Mouse (Mus musculus) kidney, adult 18-20 months (tissue): ENCODE data around the gene Sufu.
A peak's percentile ranks its signal among the peaks of the same experiment; 100 is the strongest.

Experiments
- DNase-seq: peaks from one replicate; pipeline ENCODE4 v3.0.0; 2021

The Sufu gene

DNA sequence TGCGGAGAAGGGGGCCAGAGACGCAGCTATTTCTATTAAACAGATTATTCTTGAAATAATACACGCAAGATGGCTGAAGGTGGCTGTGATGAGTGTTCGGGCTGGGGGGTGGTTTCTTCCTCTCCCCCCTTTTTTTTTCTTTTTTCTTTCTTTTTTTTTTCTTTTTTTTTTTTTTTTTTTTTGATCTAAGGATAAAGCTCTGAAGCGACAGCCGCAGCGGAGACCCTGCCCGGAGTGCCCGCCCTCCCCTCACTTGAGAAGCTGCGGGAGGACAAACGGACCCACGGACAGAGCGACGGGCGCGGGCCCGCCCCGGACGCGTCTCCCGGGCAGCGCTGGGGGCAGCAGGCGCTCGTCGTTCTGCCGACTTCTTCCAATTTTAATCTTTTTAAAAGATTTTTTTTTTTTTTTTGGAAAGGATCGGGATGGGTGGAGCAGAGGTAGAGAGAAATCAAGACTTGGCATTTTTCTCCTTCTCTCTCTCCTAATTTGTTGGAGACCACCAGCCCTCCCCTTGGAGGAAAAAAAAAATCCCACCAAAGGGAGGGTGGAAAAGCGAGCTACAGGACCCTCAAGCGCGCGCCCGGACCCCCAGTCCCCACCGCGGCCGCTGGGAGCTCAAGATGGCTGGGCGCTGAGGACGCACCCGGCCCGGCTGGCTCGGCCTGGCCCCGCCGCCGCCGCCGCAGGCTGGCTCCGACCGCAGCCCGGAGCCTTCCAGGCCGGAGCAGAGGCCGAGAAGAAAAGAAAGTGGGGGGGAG is 104.1 kb downstream of the Sufu start:
- DNase-seq: no peak

DNA sequence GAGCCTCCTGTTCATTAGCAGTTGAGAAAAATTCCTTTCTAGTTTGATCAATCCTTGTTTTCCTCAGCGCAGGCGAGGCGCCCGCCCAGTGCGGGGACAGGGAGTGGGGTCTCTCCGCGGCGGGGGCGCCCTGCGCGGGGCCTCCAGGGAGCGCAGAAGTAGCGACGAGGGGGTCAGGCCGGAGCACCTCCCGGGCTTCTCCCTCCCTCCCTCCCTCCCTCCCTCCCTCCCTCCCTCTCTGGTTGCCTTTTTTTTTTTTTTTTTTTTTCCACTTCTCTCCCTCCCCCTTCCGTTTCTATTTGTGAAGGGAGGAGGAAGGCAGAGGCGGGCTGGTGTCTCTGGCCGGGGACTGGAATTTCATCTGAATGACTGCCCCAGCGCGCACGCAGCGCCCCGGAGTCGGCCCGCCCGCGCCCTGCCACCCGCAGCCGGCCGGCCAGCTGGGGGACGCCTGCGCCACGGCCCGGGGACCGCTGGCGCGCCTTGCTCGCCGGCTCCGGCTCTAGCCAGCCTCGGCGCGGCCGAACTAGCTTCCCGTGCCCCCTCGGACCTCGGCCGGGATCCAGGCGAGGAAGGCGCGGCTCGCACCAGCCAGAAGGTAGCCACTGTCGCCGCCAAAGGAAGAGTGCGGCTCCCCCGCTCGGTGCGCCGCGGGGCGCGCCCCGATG is 104.8 kb downstream of the Sufu start, which contains the start of gene Trim8:
Trim8 (plus strand) TSS at position 302 of the 668 bp plus-strand sequence.
- DNase-seq: peak; percentile 90

DNA sequence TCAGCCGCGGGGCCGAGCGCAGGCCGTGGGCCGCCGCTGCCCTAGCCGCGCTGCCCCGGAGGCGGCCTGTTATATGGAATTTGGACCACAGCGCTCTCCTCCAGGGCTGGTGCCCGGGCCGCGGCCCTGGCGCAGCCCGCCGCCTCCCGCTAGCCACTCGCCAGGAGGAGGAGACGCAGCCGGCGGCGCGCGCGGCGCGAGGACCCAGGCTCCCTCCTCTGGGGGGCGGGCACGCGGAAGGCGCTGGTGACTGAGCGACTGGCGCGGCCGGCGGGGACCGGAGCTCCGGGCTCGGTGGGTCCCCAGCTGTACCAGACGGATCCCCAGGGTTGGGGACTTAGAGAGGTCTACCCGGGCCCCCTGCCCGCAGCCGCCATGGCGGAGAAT is 105.4 kb downstream of the Sufu start:
- DNase-seq: peak; percentile 83

DNA sequence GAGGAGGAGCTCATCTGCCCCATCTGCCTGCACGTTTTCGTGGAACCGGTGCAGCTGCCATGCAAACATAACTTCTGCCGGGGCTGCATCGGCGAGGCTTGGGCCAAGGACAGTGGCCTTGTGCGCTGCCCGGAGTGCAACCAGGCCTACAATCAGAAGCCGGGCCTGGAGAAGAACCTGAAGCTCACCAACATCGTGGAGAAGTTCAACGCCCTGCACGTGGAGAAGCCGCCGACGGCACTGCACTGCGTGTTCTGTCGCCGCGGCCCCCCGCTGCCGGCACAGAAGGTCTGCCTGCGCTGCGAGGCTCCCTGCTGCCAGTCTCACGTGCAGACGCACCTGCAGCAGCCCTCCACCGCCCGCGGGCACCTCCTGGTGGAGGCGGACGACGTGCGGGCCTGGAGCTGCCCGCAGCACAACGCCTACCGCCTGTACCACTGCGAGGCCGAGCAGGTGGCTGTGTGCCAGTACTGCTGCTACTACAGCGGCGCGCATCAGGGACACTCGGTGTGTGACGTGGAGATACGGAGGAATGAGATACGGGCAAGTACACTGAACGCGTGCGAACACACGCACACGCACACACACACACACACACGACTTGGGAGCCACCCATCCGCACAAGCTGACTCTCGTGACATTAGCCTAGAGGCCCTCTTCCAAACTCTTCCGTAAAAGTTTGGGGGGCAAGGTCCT is 105.9 kb downstream of the Sufu start:
- DNase-seq: peak; percentile 88

DNA sequence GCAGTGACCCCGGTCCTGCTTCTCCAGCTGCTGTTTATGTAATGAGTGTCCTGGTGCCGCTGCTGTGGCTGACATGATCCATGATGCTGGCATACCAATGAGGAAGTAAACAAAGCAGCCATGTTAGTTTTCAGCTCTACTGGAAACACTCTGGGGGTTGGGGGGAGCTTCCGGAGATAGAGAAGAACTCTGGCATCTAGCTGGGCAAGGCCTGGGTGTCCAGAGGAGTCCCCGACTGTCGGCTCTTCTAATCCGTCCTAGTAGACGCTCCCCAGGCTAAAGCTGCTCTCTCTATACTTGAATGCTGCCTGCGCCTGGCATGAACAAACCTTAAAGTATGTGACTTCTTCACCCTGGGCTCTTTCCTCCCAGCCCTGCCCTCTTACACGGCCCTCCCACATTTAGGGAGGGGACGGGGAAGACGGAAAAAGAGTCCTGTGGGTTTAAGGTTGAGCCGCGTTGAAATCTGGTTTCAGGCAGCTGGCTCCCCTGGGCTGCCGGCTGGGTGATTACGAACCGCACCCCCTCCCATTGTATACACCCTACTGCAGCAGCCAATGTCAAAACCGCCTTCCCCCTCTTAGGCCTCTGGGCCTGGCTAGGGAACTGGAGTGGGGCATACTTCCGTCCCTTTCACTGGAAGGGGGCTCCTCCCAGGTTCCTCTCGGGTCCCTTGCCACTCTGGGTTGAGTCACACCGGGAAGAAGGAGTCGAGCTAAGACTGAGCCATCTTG is 106.8 kb downstream of the Sufu start:
- peak; percentile 89 for DNase-seq

DNA sequence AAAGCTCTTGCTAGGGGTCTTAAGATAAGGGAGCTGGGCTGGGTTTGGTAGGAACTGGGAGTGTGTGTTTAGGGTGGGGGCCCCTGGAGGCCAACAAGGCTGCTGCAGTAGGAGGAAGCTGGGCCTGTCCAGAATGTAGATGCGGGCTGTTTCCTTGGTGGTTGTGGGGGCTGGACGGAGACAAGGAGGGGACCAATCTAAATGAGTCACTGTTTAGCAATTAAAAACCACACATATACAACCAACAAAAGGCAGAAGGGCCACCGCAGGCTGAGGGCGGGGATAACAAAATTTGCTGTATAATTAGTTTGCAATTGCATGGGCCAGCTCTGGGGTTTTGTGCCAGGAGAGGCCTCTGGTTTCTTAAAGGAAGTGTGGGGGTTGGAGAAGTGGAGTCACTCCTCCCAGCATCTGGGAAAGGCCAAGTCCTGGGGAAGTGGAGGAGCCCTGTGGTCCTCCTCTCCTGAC is 107.4 kb downstream of the Sufu start:
- peak; percentile 63 for DNase-seq

DNA sequence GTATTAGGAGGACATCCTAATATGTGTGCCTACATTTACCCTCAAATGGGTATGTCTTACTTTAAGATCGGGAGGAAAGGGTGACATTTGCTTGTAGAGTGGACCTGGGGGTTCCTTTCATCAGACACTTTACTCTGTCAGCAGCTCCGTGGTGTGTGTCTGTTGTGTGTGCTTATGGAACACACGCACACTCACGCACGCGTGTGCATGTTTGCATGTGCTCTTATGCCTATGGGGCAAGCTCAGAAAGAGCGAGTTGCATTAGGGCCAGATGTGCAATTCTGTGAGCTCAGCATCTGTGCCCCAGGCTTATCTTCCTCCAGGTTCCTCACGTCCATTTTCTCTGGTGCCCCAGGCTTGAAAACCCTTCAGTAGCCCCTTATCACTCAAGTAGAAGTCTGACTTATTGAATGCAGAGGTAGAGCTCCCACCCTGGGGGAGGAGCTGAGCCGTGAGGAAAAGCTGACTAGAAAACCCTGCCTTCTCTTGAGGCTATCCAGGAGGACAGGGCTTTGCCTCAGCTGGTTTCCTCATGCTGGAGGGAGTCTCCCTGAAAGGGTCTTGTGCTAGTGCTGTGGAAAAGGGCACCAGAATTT is 108.2 kb downstream of the Sufu start:
- no peak for DNase-seq

DNA sequence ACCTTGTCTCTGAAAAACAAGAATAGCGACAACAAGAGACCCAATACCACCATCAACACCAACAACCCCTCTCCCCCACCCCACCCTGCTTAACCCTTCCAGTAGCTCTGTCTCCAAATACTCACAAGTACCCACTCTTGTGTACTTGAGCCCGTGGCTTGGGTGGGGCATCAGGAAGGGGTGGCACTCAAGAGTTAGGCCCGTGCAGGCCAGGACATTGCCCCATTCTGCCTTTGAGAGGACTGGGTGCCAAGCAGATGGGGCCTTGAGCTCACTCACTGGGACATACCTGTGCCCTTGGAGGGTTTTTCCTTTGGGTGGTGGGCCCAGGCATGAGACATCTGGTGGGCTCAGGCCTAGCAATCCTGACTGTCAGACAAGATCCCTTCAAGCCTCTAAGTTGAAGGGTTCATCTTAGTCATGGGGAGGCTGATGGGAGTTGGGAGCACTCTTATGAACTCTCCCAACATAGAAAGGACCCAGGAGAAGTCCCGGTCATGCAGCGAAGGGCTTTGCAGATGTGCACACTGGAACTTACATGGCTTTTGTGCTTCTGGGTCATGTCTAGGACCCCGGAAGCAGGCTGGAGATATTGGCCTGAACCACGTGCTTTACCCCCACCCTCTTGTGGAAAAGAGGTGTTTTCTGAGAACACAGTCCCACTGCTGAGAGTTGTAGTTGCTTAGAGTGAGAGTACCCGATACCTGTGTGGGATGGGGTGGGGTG is 109.1 kb downstream of the Sufu start:
- DNase-seq: no peak

DNA sequence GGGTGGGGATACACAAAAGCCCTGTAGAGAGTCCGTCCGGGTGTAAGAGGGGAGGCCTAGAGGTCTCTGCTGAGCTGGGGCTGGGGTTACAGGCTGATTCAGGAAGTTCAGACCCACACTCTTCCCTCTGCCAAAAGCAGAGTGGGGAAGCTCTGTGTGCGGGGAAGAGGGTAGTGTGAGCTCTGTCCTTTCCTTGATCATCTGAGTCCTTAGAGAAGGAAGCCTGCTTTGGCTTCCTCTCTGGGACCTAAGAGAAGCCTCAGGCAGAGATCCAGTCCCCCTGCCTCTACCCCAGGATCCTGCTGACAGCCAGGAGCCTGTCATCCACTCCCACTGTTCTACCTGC is 109.6 kb downstream of the Sufu start:
- no peak for DNase-seq

DNA sequence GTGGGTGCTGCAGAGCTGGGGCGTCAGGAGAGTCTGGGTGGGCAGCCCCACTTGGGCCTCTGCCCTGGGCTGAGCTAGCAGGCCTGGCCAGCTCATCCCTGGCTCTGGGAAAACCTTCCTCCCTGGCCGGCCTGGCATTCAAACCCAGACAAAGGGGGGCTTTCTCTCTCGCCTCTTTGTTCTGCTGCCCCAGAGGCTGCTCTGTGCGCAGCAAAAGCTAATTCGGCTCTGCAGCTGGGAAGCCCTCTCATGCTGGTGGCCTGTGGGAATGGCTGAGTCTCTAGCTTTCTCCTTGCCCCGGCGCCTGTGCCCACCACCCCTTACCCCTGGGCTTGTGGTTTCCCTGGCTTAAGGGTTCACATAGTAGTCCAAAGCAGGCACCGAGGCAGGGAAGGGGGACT is 110.5 kb downstream of the Sufu start:
- DNase-seq: no peak

DNA sequence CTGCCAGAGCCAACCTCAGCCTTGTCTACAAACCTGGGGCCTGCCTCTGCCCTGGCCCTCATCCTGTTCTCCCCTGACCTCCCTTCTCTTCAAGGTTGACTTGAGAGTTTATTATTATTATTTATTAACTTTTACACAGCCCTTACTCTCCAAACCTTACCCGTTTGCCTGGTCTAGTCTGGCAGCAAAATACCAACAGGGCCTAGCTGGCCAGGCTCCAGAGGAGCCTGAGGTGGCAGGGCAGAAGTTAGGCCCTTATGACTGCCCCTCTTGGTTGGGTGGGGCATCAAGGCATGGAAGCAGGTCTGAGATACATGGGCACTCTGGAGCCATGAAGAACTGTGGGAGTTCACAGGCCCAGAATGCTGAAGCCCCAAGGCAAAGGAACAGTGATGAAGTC is 111.1 kb downstream of the Sufu start:
- DNase-seq: peak; percentile 84

DNA sequence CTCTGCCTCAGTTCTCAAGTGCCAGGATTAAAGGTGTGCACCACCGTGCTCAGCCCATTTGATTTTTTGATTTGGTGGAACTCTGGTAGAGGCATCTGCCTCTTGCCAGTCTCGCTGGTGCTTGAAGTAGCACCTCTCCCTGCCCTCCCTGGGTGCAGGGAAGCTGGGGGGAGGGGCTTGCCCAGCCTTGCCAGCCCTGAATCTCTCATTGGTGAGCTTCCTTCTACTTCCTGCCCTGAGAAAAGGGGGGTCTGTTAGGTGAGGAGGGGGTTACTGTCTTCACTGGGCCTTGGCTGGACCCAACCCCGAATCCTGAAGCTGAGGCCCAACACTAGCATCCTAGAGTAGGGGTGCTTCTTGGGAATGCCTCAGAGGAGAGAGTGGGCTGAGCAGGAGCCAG is 112.0 kb downstream of the Sufu start:
- no peak for DNase-seq

DNA sequence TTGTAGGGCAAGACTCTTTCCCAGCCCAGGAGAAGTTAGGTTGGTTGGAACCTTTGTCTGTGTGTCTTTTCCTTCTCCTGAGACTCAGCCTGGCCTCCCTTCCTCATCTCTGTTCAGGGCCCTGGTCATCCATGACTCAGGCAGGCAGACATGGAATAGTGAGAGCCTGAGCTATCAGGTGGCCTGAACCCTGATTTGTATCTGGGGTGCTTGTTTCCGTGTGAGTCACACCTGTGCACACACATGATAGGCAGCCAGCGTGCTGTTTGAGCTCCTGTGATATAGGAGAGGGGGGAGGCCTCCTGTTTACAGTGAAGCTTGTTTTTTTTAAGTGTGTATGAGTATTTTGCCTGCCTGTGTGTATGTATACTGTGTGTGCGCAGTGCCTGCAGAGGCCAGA is 112.5 kb downstream of the Sufu start:
- DNase-seq: no peak

DNA sequence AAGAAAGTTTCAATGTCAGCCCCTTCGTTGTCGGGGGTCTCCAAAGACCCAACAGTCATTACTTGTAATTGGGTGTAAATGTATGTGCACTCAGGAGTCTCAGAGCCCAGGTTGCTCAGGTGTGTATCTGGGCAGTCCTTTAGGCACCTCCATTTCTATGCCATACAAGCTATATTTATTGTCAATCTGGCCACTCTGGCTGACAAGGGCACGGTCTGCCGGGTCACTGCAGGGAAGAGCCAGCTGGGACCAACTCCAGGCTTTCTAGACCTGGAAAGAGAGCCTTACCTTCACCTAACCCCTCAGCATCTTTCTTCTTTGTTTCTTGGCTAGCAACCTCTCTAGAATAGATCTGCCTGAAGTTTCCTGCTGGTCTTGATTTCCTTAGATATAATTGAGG is 113.0 kb downstream of the Sufu start:
- DNase-seq: peak; percentile 11

DNA sequence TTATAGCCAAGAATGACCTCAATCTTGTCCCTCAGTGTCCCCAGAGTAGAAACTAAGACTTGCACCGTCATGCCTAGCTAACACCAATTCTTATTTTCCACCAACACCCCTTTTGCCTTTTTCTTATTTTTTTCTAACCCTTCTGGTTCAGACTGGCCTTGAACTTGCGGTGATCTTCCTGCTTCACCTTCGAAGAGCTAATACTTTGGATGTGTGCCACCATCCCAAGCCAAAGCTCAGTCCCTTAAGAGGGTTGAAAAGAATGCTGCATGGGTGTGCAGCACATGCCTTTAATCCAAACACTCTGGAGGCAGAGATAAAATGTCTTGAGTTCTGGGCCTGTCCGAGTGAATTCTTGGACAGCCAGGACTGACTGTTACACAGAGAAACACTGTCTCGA is 113.7 kb downstream of the Sufu start:
- DNase-seq: no peak

DNA sequence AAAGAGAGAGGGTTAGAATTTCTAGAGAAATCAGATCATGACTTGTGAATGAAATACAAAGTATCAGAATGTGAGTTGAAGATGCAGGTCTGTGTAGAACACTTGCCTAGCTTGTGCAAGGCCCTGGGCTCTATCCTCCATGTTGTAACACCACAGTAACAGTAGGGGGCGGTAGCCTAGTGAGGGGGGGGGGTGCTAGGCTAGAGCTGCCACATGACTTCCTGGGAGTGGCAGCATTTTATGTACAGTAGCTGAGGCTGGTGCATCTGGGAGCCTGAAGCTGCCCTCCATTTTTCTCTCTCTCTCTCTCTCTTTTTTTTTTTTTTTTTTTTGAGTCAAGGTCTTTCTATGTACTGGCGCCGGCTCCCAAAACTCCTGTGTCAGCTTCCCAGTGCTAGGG is 114.1 kb downstream of the Sufu start:
- DNase-seq: no peak

DNA sequence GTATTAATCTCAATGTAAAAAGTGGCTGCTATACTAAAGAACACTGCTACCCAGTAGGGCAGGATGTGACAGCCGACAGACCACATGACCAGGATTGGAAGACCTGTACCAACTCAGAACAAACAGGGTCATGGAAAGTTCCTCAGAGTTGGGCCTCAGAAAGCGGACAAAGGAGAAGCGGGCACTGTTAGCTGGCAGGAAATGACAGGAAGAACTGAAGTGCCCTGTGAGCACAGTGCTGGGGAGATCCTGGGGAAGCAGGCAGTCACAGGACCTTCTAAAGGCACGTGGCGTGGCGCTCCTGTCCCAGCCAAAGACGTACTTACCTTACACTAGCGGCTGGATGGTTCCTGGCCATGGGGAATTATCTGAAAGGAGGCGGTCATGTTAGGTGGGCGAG is 114.6 kb downstream of the Sufu start:
- DNase-seq: peak; percentile 53

DNA sequence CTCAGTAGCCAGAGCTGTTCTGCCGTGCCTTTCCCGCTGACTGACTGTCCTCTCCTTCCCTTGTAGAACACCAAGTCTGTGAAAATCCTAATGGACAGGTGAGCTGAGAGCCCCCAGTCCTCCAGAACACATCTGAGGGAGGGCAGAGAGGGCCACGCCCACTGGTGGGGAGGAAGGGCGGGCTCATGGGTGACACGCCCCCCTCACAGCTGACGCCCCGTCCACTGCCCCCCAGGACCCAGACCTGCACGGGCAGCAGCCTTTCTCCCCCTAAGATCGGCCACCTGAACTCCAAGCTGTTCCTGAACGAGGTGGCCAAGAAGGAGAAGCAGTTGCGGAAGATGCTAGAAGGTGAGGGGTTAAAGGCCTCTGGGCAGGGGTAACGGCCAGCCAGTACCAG is 117.7 kb downstream of the Sufu start:
- DNase-seq: no peak

DNA sequence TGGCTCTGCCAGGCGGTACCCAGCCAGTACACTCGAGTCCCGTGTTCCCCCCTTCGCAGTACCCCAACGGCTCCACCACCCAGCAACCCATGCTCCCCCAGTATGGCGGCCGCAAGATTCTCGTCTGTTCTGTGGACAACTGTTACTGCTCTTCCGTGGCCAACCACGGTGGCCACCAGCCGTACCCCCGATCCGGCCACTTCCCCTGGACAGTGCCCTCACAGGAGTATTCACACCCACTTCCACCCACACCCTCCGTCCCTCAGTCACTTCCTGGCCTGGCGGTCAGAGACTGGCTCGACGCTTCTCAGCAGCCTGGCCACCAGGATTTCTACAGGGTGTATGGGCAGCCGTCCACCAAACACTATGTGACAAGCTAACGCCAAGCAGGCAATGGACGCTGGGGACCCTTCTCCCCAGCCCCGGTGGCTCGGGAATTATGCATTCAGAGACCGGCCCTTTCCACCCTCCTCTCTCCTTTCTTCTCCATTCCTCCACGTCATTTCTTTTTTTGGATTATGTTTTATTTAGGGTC is 118.7 kb downstream of the Sufu start:
- no peak for DNase-seq

DNA sequence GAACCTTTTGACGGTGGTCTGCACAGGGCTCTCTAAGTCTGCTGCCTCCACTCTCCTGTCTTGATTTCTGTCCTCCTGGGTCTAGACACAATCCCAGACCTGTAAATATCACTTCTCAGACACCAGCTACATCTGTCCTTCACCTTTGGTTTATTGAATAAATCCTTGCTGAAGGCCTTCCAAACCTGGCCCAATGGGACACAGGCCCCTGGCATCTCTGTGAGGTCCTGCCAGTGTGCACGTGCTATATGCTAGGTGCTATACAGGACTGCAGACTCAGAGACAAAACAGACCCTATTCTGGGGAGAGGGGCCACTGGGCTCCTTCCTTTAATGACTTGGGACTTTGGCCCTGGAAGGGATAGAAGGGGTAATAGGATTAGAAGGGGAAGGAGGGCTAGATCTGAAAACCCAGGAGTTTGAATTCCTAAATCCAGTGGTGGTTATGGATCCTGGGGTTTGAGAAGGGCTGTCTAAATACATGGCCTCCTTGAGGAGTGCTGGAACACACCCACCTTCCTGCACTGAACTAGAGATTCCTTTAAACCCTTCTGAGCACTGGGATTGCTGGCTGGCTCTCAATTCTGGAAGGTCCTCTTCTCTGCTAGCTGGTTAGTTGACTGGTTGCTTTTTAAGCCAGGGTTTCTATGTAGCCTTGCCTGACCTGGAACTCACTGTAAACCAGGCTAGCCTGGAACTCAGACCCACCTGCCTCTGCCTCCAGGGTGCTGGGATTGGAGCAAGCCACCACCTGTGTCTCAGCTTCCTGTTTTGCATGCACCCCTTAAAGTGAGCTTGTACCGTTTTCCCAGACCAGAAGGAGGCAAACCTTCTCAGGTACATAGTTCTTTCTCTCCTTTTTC is 120.2 kb downstream of the Sufu start:
- no peak for DNase-seq
